Mouse (Mus musculus): Measurements from ENCODE around the gene Hoxa9. TPM values are rescaled to one million over a fixed set of nuclear protein-coding genes. Genes with fewer than 3 reads are reported as not detected.

Gene Hoxa9
- polyA plus RNA-seq, 1 experiment from 2014 or later: 0.13 TPM

GRCm38 (mm10) chr6:52268756-52269155 lies 37.9 kb upstream of the Hoxa9 start:
- Histone ChIP-seq H3K27me3 (ENCODE audit: control insufficient read depth, insufficient read depth, low read depth, low read length) (peaks cover 95% of the 10 kb centered on the region), H3K27ac (ENCODE audit: low read length) (no peak overlapping the region), H3K4me2 (ENCODE audit: low read depth, low read length) (no peak overlapping the region), H3K9me3 (replicated peaks; ENCODE audit: control insufficient read depth, low read length) (no peaks in the 10 kb centered on the region), H3K4me1 (ENCODE audit: control insufficient read depth, low read depth, low read length) (no peaks in the 10 kb centered on the region), H3K4me3 (ENCODE audit: low read depth, low read length) (no peak overlapping the region), H3K36me3 (ENCODE audit: control insufficient read depth, insufficient read depth) (no peaks in the 10 kb centered on the region), H3K9ac (ENCODE audit: low read depth, low read length) (no peak overlapping the region)
- WGBS (ENCODE audit: insufficient replicate concordance): 7% methylated on average over 3 of the region's 3 CpGs
- no peak for ATAC-seq (ENCODE audit: low read depth)

- H3K9ac ChIP-seq (ENCODE audit: low read depth, low read length): no peak overlapping the region
- H3K4me3 ChIP-seq (ENCODE audit: low read depth, low read length): no peak overlapping the region
- H3K27ac ChIP-seq (ENCODE audit: low read length): no peak overlapping the region
- H3K9me3 ChIP-seq (replicated peaks; ENCODE audit: control insufficient read depth, low read length): no peaks in the 10 kb centered on the region
- no peaks in the 10 kb centered on the region for H3K4me1 ChIP-seq (ENCODE audit: control insufficient read depth, low read depth, low read length)
- no peak for ATAC-seq (ENCODE audit: low read depth)
- no peak overlapping the region for H3K4me2 ChIP-seq (ENCODE audit: low read depth, low read length)
- 9% methylated on average over 7 of the region's 7 CpGs for WGBS (ENCODE audit: insufficient replicate concordance)
- H3K36me3 ChIP-seq (ENCODE audit: control insufficient read depth, insufficient read depth): no peaks in the 10 kb centered on the region
- peaks cover 95% of the 10 kb centered on the region for H3K27me3 ChIP-seq (ENCODE audit: control insufficient read depth, insufficient read depth, low read depth, low read length)
These were observed 37.5 kb upstream of the Hoxa9 start for GRCm38 (mm10) chr6:52268341-52268740.

GRCm38 (mm10) chr6:52267691-52268090 lies 36.8 kb upstream of the Hoxa9 start:
- Histone ChIP-seq H3K4me3 (ENCODE audit: low read depth, low read length) (no peak overlapping the region), H3K36me3 (ENCODE audit: control insufficient read depth, insufficient read depth) (no peaks in the 10 kb centered on the region), H3K27ac (ENCODE audit: low read length) (no peak overlapping the region), H3K4me1 (ENCODE audit: control insufficient read depth, low read depth, low read length) (no peaks in the 10 kb centered on the region), H3K9me3 (replicated peaks; ENCODE audit: control insufficient read depth, low read length) (no peaks in the 10 kb centered on the region), H3K27me3 (ENCODE audit: control insufficient read depth, insufficient read depth, low read depth, low read length) (peaks cover 95% of the 10 kb centered on the region), H3K9ac (ENCODE audit: low read depth, low read length) (no peak overlapping the region), H3K4me2 (ENCODE audit: low read depth, low read length) (no peak overlapping the region)
- 8% methylated on average over 3 of the region's 3 CpGs for WGBS (ENCODE audit: insufficient replicate concordance)
- ATAC-seq (ENCODE audit: low read depth): no peak

DNA sequence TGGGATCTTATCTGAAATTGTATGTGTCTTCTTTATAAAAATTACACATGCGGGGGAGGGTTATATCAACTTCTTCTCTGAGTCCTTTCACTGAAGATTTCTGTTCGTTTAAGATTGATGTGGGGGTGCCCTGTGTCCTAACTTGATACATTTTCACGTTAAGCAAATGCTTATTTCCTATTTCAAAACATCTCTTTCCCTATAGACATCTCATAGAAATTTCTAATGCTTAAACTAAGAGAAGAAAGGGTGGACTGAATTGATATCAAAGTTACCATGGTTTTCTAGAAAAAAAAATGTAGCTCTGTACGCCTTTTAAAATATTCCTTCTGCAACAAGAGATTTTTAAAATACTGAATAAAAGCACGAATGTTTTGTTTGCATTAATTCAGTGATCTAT lies 36.3 kb upstream of the Hoxa9 start:
- H3K4me1 ChIP-seq (ENCODE audit: control insufficient read depth, low read depth, low read length): no peaks in the 10 kb centered on the region
- WGBS (ENCODE audit: insufficient replicate concordance): 19% methylated on average over 5 of the region's 5 CpGs
- H3K9ac ChIP-seq (ENCODE audit: low read depth, low read length): no peak overlapping the region
- no peak for ATAC-seq (ENCODE audit: low read depth)
- H3K9me3 ChIP-seq (replicated peaks; ENCODE audit: control insufficient read depth, low read length): no peaks in the 10 kb centered on the region
- peaks cover 95% of the 10 kb centered on the region for H3K27me3 ChIP-seq (ENCODE audit: control insufficient read depth, insufficient read depth, low read depth, low read length)
- H3K4me3 ChIP-seq (ENCODE audit: low read depth, low read length): no peak overlapping the region
- no peak overlapping the region for H3K27ac ChIP-seq (ENCODE audit: low read length)
- no peaks in the 10 kb centered on the region for H3K36me3 ChIP-seq (ENCODE audit: control insufficient read depth, insufficient read depth)
- no peak overlapping the region for H3K4me2 ChIP-seq (ENCODE audit: low read depth, low read length)

GRCm38 (mm10) chr6:52266666-52266985 lies 35.7 kb upstream of the Hoxa9 start:
- no peak overlapping the region for H3K9ac ChIP-seq (ENCODE audit: low read depth, low read length)
- peaks cover 97% of the 10 kb centered on the region for H3K27me3 ChIP-seq (ENCODE audit: control insufficient read depth, insufficient read depth, low read depth, low read length)
- H3K4me2 ChIP-seq (ENCODE audit: low read depth, low read length): no peak overlapping the region
- no peak overlapping the region for H3K27ac ChIP-seq (ENCODE audit: low read length)
- no peaks in the 10 kb centered on the region for H3K36me3 ChIP-seq (ENCODE audit: control insufficient read depth, insufficient read depth)
- no peaks in the 10 kb centered on the region for H3K9me3 ChIP-seq (replicated peaks; ENCODE audit: control insufficient read depth, low read length)
- no peak overlapping the region for H3K4me3 ChIP-seq (ENCODE audit: low read depth, low read length)
- no peak for ATAC-seq (ENCODE audit: low read depth)
- 5% methylated on average over 9 of the region's 9 CpGs for WGBS (ENCODE audit: insufficient replicate concordance)
- H3K4me1 ChIP-seq (ENCODE audit: control insufficient read depth, low read depth, low read length): no peaks in the 10 kb centered on the region

DNA sequence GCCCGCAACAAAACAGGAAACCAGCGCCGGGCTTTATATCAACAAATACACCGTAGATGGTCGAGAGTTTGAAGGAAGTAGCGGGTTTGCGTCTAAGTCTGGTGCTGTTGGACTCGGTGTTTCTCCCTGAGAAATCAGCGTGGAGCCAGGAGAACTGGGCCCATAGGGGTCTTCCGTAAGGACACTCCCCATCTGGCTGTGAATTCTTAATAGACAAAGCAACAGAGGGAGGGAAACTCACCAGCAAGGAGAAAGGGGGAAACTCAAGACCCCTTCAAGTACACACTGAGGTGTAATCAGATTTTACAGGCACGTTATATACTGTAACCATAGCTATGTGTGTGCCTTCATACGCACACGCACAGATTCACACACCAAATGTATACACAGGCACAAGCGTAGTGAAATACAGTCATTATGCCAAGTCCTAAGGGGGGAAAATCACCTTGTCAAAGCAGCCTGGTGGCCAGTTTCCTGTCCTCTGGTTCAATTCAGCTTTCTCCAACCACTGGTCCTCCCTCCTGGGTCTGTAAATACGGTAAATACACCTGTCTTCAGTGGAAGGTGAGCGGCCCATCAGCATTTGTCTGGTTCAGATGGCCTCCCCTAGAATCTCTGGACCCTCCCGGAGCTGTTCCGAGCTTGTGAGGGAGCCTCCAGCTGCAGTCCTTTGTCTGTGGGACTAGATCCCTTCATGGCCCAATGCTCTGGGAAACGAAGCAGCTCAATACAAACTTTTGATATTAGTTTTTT lies 35.2 kb upstream of the Hoxa9 start:
- no peak for ATAC-seq (ENCODE audit: low read depth)
- Histone ChIP-seq H3K4me3 (ENCODE audit: low read depth, low read length) (no peak overlapping the region), H3K27me3 (ENCODE audit: control insufficient read depth, insufficient read depth, low read depth, low read length) (peaks cover 97% of the 10 kb centered on the region), H3K9me3 (replicated peaks; ENCODE audit: control insufficient read depth, low read length) (no peaks in the 10 kb centered on the region), H3K27ac (ENCODE audit: low read length) (no peak overlapping the region), H3K4me1 (ENCODE audit: control insufficient read depth, low read depth, low read length) (no peaks in the 10 kb centered on the region), H3K9ac (ENCODE audit: low read depth, low read length) (no peak overlapping the region), H3K4me2 (ENCODE audit: low read depth, low read length) (no peak overlapping the region), H3K36me3 (ENCODE audit: control insufficient read depth, insufficient read depth) (no peaks in the 10 kb centered on the region)
- WGBS (ENCODE audit: insufficient replicate concordance): 2% methylated on average over 19 of the region's 19 CpGs

GRCm38 (mm10) chr6:52265306-52265912 lies 34.5 kb upstream of the Hoxa9 start:
- H3K9ac ChIP-seq (ENCODE audit: low read depth, low read length): no peak overlapping the region
- no peaks in the 10 kb centered on the region; the same call in 1 of the 2 replicates for H3K4me1 ChIP-seq (ENCODE audit: control insufficient read depth, low read depth, low read length)
- H3K4me3 ChIP-seq (ENCODE audit: low read depth, low read length): no peak overlapping the region
- no peak overlapping the region for H3K27ac ChIP-seq (ENCODE audit: low read length)
- no peaks in the 10 kb centered on the region for H3K9me3 ChIP-seq (replicated peaks; ENCODE audit: control insufficient read depth, low read length)
- H3K27me3 ChIP-seq (ENCODE audit: control insufficient read depth, insufficient read depth, low read depth, low read length): peaks cover 97% of the 10 kb centered on the region
- WGBS (ENCODE audit: insufficient replicate concordance): under 1% methylated on average over 18 of the region's 18 CpGs
- no peaks in the 10 kb centered on the region for H3K36me3 ChIP-seq (ENCODE audit: control insufficient read depth, insufficient read depth)
- H3K4me2 ChIP-seq (ENCODE audit: low read depth, low read length): no peak overlapping the region
- ATAC-seq (ENCODE audit: low read depth): no peak

DNA sequence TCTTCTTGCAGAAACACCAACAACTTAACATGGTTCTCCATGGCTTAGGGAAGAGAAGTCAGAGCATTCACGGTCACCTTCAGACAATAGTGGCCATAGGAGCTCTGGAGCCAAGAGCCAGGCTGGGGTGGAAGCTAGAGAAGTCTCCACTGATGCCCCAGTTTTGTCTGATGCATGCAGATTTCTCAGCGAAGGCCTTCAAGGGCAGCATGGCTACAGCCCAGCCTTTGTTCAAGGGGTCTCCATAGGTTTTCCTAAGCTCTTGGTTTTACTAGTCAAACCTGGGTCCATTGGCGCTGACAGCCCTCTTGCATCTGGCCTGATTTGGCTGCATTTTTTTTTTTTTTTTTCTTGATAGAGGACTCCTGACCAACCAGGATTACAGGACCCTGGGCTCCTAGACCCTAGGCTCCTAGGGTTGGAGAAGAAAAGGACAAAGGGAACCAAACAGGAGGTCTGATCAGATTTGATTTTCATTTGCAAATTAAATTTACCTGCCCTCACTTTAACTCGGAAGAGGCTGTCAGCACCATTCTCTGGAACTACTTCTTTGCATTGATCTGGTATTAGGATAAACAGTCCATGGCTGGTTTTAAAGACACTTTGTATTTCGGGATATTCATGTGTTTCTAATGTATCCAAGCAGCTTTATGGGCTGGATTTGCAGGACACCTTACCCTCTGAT lies 33.4 kb upstream of the Hoxa9 start:
- no peak for ATAC-seq (ENCODE audit: low read depth)
- Histone ChIP-seq H3K9me3 (replicated peaks; ENCODE audit: control insufficient read depth, low read length) (no peaks in the 10 kb centered on the region), H3K4me1 (ENCODE audit: control insufficient read depth, low read depth, low read length) (peaks cover 3% of the 10 kb centered on the region; the same call in 1 of the 2 replicates), H3K9ac (ENCODE audit: low read depth, low read length) (no peak overlapping the region), H3K27me3 (ENCODE audit: control insufficient read depth, insufficient read depth, low read depth, low read length) (peaks cover 97% of the 10 kb centered on the region), H3K4me3 (ENCODE audit: low read depth, low read length) (no peak overlapping the region), H3K36me3 (ENCODE audit: control insufficient read depth, insufficient read depth) (no peaks in the 10 kb centered on the region), H3K27ac (ENCODE audit: low read length) (no peak overlapping the region), H3K4me2 (ENCODE audit: low read depth, low read length) (no peak overlapping the region)
- 2% methylated on average over 5 of the region's 5 CpGs for WGBS (ENCODE audit: insufficient replicate concordance)

DNA sequence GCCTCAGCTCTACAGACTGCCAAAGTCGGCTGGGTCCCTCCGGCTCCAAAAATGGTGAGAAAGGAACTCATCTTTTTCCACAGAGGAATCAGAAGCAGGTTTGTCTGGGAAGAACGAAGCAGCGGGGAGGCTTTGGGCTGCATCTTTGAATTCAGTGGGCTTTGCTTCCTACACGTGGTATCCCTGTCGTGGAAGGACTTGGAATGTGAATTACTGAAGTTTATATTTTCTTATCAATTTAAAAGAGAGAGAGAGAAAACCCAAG lies 32.4 kb upstream of the Hoxa9 start:
- Histone ChIP-seq H3K4me3 (ENCODE audit: low read depth, low read length) (no peak overlapping the region), H3K4me2 (ENCODE audit: low read depth, low read length) (no peak overlapping the region), H3K36me3 (ENCODE audit: control insufficient read depth, insufficient read depth) (no peaks in the 10 kb centered on the region), H3K27me3 (ENCODE audit: control insufficient read depth, insufficient read depth, low read depth, low read length) (peaks cover 97% of the 10 kb centered on the region), H3K27ac (ENCODE audit: low read length) (no peak overlapping the region), H3K4me1 (ENCODE audit: control insufficient read depth, low read depth, low read length) (peaks cover 3% of the 10 kb centered on the region; the same call in 1 of the 2 replicates), H3K9ac (ENCODE audit: low read depth, low read length) (no peak overlapping the region), H3K9me3 (replicated peaks; ENCODE audit: control insufficient read depth, low read length) (no peaks in the 10 kb centered on the region)
- 2% methylated on average over 6 of the region's 6 CpGs for WGBS (ENCODE audit: insufficient replicate concordance)
- ATAC-seq (ENCODE audit: low read depth): no peak

Data from liver, embryonic 16.5 days (tissue).